Mouse (Mus musculus): ENCODE data around the gene Prkag1.

The Prkag1 gene

DNA sequence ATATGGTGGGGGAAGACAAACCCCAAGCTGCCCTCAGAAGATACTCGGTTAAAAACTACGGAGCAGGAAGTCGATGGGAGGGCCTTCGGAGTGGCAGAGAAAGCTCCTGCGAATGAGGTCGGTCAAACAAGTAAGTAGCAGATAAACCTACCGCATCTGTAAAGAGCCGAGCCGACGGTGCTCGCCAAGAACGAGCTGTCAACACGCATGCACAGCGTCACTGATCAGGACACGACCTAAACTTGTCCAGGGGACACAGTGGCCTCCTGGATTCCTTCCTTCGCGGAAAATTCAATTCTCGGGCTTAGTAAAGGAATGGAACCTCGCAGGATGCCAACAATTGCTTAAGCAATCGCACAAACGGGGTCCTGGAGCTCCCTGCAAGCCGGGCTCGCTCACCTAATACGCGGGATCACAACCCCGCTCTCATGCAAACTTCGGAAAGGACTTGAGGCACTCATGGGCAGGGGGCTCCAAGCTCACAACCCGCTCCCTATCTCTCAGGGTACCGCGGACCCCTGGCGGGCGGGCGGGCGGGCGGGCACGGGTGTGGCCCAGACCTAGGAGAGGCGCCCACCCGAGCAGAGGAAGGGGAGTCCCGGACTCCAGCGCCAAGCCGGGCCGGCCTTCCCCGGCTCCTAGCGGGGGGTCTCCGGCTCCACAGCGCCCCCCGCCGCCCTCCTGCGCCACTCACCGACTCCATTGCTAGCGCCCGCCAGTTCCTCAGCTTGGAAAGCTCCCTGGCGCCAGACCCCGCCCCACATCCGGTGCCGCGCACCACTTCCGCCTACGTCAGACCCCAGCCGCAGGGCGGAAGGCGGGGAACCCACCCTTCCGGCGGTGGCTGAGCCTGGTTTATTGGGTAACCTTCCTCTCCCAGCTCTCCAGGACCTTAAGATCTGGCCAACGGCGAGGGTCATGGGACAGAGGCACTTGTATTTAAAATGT is at the start of gene Prkag1:
TSS of gene Prkag1 (minus strand) at position 786 of the 948 bp plus-strand sequence.
- peak; percentile 97 for DNase-seq (ENCODE audit: extremely low read depth, low read depth)

- DNase-seq (ENCODE audit: extremely low read depth, low read depth) = peak; percentile 85
Observed at GRCm38 (mm10) chr15:98877331-98877730, 46.0 kb upstream of the Prkag1 start.

GRCm38 (mm10) chr15:98871916-98872888 is 40.9 kb upstream of the Prkag1 start:
- DNase-seq (ENCODE audit: extremely low read depth, low read depth) = peak; percentile 93

DNA sequence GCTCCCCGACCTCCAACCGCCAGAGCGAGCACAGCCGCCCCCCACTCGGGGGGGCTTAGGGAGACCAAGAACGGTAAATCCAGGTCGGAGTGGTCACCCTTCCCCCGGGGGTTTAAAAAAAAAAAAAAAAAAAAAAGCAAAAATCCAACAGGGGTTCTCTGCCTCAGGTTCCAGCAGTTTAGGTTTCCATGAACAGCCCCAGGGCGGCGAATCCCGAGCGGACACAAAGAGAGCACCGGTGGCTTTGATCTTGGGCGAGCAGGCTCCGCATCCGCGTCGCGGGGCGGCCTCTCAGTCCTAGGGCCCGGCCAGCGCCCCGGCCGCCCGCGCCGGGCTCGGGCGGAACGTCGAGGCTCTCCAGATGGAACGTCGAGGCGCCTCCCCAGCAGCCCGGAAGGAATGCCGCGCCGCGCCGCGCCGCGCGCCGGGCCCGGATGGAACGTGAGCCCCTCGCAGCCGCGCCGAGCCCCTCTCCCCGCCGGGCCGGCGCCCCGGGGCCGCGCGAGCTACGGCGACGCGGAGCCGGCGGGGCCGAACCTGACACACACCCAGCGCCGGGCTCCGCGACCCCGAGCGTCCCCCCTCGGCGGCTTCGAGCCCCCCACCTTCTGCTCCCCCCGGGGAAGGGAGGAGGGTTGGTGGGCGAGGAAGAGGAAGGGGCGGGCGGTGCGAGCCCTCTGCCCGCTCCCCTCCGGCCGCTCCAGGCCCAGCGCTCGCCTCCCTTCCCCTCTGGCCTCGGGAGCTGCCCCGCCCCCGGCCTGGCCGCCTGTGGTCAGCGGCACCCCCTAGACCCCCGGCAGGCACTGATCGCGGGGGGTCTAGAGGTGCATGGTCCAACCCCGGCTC is 40.0 kb upstream of the Prkag1 start, which contains the start of gene Kmt2d:
TSS of gene Kmt2d (minus strand) at position 135 of the 846 bp plus-strand sequence.
- DNase-seq (ENCODE audit: extremely low read depth, low read depth) = no peak

DNA sequence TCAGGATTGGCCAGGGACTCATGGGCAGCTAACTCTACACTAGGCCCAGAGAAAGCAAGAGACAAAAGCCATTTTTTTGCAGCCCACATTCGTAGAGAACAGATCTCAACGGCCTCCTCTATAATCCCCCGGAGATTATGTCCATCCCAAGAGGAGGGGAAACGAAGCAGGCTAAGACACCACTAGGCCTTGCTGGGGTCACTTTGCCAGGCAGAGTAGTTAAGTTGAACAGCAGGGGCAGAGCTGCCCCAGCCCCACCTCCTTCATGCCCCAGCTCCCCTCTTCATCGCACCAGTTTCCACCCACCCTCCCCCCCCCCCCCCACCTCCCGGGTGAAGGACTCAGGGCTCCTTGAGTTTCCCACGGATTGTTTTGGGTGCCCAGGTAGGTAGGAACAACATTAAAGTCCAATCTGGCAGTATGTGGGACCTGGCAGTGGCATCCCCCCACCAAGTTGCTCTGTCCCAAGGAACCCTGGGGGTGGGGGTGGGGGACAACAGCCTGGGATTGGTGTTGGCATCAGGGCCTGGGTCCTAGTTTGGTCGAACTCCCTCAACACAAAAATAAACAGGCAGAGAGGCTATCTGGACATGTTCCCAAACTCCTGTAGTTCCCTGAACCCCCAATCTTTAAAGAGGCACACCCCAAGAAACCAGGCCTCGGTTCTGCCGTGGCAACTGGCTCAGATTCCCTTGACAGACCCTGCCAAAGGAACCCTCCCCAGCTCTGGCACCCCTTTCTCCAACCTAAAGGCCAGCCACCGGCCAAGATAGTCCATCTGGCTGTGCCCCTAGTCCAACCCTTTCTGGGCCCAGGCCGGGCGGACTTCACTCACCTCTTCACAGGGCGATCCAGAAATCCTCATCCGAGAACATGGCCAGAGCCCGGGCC is 39.1 kb upstream of the Prkag1 start:
- DNase-seq (ENCODE audit: extremely low read depth, low read depth) = no peak

- no peak for DNase-seq (ENCODE audit: extremely low read depth, low read depth)
Observed at GRCm38 (mm10) chr15:98869342-98870178, 38.2 kb upstream of the Prkag1 start.

DNA sequence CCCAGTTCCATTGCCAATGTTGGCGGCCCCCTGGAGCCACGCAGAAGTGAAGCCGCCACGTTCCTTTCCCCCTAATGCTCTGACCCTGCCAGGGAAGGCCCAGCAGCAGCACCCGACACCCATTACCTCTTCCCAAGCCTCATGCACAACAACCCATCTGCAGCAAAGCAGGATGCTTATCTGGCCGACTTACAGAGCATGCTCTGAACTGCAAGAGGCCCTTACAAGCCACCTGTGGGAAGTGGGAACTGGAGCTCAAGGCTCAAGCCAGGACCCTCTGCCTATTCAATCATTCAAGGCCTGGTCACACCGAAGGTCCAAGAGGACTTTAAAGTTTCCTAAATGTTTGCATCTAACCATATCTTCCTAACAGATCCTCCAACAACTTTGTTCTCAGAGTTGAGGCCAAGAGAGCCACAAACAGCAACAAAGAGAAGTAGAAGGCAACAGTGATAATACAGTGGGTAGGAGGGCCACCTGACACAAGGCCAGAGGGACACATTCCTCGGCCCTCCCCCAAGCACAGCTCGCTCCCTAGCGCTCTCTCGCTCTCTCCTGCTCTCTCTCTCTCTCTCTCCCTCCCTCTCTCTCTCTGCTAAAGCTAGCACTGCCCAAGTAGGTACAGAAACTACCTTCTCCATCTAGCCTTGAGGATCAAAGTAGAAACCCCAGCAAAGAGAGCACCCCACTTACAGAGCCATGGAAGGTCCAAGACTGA is 37.2 kb upstream of the Prkag1 start:
- no peak for DNase-seq (ENCODE audit: extremely low read depth, low read depth)

DNA sequence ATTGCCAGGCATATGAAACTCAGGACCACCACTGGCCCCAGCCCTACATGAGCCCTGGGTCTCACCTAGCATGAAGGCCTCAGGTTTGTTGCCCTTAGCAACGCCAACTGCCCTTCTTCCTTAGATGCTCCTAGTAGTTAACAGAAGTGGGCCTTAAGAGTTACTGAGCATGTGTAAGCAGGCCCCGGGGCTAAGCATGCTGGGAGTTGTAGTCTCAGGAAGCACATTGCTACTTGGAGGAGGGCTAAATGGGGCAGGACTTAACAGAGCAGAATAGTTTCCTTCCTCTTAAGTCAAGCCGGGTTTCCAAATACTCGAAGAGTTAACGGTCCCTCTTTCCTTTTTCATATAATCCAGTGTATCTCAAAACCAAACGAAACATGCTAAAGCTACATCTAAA is 36.0 kb upstream of the Prkag1 start:
- DNase-seq (ENCODE audit: extremely low read depth, low read depth) = peak; percentile 86

GRCm38 (mm10) chr15:98866501-98866900 is 35.2 kb upstream of the Prkag1 start:
- DNase-seq (ENCODE audit: extremely low read depth, low read depth) = no peak

DNA sequence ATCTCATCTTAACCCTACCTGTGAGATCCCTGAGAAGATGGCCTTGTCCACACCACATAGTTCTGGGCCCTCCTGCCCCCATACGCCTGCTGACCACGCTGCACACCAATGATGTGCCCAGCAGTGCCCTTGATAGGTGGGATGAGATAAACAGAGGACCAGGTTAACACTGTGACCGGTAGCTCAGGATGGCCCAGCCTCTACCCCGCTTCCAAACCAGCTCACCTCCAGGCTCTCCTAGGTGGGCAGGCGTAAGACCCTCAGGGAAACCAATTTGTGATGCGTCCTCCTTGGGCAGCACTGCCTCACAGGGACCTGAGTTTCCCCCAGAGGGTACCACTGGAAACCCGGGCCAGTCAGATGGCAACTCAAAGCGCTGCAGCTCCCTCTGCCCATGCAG is 34.5 kb upstream of the Prkag1 start:
- DNase-seq (ENCODE audit: extremely low read depth, low read depth) = no peak

GRCm38 (mm10) chr15:98864951-98865350 is 33.6 kb upstream of the Prkag1 start:
- no peak for DNase-seq (ENCODE audit: extremely low read depth, low read depth)

- no peak for DNase-seq (ENCODE audit: extremely low read depth, low read depth)
Observed at GRCm38 (mm10) chr15:98863451-98863958, 32.2 kb upstream of the Prkag1 start.

- no peak for DNase-seq (ENCODE audit: extremely low read depth, low read depth)
Observed at GRCm38 (mm10) chr15:98861701-98862410, 30.5 kb upstream of the Prkag1 start.

GRCm38 (mm10) chr15:98860921-98861320 is 29.6 kb upstream of the Prkag1 start:
- DNase-seq (ENCODE audit: extremely low read depth, low read depth) = no peak

DNA sequence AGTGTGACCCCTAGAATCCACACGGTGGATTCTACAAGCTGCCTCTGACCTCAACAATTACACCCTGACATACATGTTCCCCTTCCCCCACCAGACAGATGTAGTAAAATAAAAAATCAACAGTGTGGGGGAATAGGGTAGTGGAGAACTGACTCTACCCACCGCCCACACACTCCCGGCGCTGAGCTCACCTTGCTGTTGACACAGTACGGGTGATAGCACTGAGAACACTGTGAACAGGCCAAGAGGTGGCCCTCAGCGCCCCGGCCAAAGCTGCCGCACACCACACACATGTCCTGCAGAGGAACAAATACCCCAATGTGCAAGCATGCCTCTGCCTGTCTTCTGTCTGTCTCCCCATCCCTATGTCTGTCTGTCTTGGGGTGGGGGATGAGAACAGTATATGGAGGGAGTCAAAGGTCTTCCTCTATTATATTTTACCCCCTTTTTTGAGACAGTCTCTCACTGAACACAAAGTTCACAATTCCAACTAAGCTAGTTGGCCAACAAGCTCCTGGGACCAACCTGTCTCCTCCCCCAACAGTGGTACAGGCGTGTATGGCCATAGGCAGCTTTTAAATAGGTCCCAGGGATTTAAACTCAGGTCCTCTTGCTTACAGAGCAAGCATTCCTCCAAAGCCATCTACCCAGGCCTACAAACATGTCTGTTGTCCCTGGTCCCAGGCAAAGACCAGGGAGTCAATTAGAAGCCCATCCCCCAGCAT is 28.2 kb upstream of the Prkag1 start:
- no peak for DNase-seq (ENCODE audit: extremely low read depth, low read depth)

DNA sequence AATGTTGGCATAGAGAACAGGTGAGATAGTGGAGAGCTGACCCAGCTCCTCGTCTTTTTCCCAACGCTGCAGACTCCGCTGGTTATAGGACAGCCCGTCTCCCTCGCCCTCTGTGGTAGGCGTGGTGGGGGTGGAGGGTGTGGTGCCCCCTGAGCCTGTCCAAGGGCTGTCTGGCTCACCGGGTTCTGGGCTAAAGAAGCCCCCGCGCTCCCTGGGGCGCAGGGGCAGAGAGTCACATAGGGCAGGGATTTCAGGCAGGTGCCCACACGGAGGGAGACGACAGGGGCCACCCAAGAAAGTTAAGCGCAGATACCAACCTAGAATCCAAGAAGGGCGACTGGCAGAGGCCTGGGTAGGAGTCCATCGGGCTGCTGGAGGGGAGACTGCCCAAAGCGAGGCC is 22.9 kb upstream of the Prkag1 start:
- DNase-seq (ENCODE audit: extremely low read depth, low read depth) = no peak

All from MEL-GATA-1-ER (cell line).